Mouse (Mus musculus) hindbrain, embryonic 10.5 days (tissue): ENCODE measurements around the gene Bpifb5. TPM values are rescaled to one million over a fixed set of nuclear protein-coding genes. Genes with fewer than 3 reads are reported as not detected.
"Not testable (repeated sequence)": the region's sequence is repeated elsewhere in the genome, so short reads cannot be mapped to it uniquely, and the experiment has no call there.

Experiments
- DNase-seq: peaks from one replicate; pipeline ENCODE4 v3.0.0-alpha.2; 2017; ENCODE audit warnings: low spot score
- H3K27ac ChIP-seq: fragments of 300-500 bp; sonication (generic); 2 replicates; pipeline ENCODE4 v1.5.1; 2016; ENCODE audit warnings: mild to moderate bottlenecking, moderate library complexity
- H3K27me3 ChIP-seq: fragments of 300-500 bp; sonication (generic); 2 replicates; pipeline ENCODE4 v1.6.1; 2016; ENCODE audit warnings: mild to moderate bottlenecking; ENCODE audit not compliant: poor library complexity, insufficient read depth, severe bottlenecking
- H3K36me3 ChIP-seq: fragments of 300-500 bp; sonication (generic); 2 replicates; pipeline ENCODE4 v1.6.1; 2016; ENCODE audit warnings: mild to moderate bottlenecking, moderate library complexity
- H3K4me1 ChIP-seq: fragments of 300-500 bp; sonication (generic); replicated peaks from 2 replicates; pipeline ENCODE4 v1.6.1; 2016; ENCODE audit warnings: mild to moderate bottlenecking
- H3K4me3 ChIP-seq: fragments of 300-500 bp; sonication (generic); 2 replicates; pipeline ENCODE4 v1.5.1; 2016; ENCODE audit warnings: mild to moderate bottlenecking, moderate library complexity
- H3K9me3 ChIP-seq: fragments of 300-500 bp; sonication (generic); 2 replicates; pipeline ENCODE4 v1.6.1; 2016; ENCODE audit warnings: mild to moderate bottlenecking, moderate library complexity
- WGBS: fragments of 180-500 bp; shearing (Covaris S2); methylation state at CpG from one replicate; pipeline ENCODE4 v1.1.7; 2016; 5-methylcytosine and 5-hydroxymethylcytosine counted together
- polyA plus RNA-seq: library from polyadenylated mRNA; unstranded; fragments of >200 nt; fragmentation: Nextera tagmentation; extraction: Ambion mirVana; gene quantifications from 2 replicates; pipeline ENCODE4 v1.2.1, GENCODE M21; 2016

The Bpifb5 gene
- polyA plus RNA-seq, 1 experiment from 2014 or later, result 0.30 TPM

GRCm38 (mm10) chr2:154255254-154255653 is 31.7 kb downstream of the Bpifb5 start:
- DNase-seq, H3K36me3 ChIP-seq, H3K9me3 ChIP-seq, H3K4me3 ChIP-seq, H3K4me1 ChIP-seq, H3K27me3 ChIP-seq, H3K27ac ChIP-seq: not testable (repeated sequence)
- 92% methylated on average over 2 of the region's 4 CpGs for WGBS

DNA sequence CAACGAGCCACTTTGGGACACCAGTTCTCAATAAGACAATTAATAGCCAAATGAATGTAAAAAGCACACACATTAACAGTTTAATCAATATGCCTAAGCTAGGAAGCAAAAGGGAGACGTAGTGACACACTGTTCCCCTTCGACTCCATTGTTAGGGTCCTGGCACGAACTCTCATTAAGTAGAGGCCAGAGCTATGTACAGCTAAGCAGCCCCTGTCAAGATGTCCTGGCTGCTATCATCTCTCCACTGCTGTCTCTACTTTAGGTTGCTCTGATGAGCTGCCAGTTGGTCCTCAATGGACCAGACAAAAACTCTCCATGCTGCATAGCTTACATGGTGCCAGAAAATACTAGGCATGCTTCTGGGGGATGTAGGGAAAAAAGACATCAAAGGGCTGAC is 32.2 kb downstream of the Bpifb5 start:
- Histone ChIP-seq H3K36me3 (no peaks in the 10 kb centered on the region), H3K27ac (no peak overlapping the region), H3K4me3 (no peak overlapping the region), H3K4me1 (no peaks in the 10 kb centered on the region), H3K9me3 (no peaks in the 10 kb centered on the region), H3K27me3 (no peaks in the 10 kb centered on the region)
- no peak for DNase-seq
- WGBS, result 90% methylated on average over 4 of the region's 4 CpGs

GRCm38 (mm10) chr2:154257554-154257953 is 34.0 kb downstream of the Bpifb5 start, which contains the start of gene Bpifb9a:
TSS of gene Bpifb9a (plus strand) at chr2:154257854.
- not testable (repeated sequence) for H3K27ac ChIP-seq, H3K4me1 ChIP-seq, H3K27me3 ChIP-seq, DNase-seq, H3K9me3 ChIP-seq, H3K4me3 ChIP-seq, H3K36me3 ChIP-seq
- WGBS, result 86% methylated on average over 5 of the region's 5 CpGs

GRCm38 (mm10) chr2:154264397-154264796 is 40.9 kb downstream of the Bpifb5 start:
- H3K4me3 ChIP-seq, H3K27me3 ChIP-seq, H3K9me3 ChIP-seq, H3K4me1 ChIP-seq, H3K36me3 ChIP-seq, H3K27ac ChIP-seq, DNase-seq: not testable (repeated sequence)
- WGBS, result 84% methylated on average over 3 of the region's 3 CpGs

Other genes starting within 250 kb of the Bpifb5 start
- gene Bpifa6, start 248.8 kb upstream of the Bpifb5 start, polyA plus RNA-seq, result not detected in 2 replicates
- not detected in 2 replicates for gene Bpifa2, start 215.5 kb upstream of the Bpifb5 start, polyA plus RNA-seq
- not detected in 2 replicates for gene Bpifa3, start 93.4 kb upstream of the Bpifb5 start, polyA plus RNA-seq
- gene Bpifa1, start 80.9 kb upstream of the Bpifb5 start, polyA plus RNA-seq, result 0.18 TPM in 1 of 2 replicates, not detected in the other
- not detected in 2 replicates for gene Bpifa5, start 61.1 kb upstream of the Bpifb5 start, polyA plus RNA-seq
- not detected in 2 replicates for gene Bpifb1, start 32.9 kb upstream of the Bpifb5 start, polyA plus RNA-seq
- not detected in 2 replicates for gene Bpifb9a, start 34.1 kb downstream of the Bpifb5 start, polyA plus RNA-seq
- not detected in 2 replicates for gene Bpifb9b, start 83.5 kb downstream of the Bpifb5 start, polyA plus RNA-seq
- gene Cdk5rap1, start 149.3 kb downstream of the Bpifb5 start, polyA plus RNA-seq, result 13.9 and 16.0 TPM in 2 replicates
- gene Snta1, start 184.4 kb downstream of the Bpifb5 start, polyA plus RNA-seq, result 5.3 and 7.9 TPM in 2 replicates
- gene Cbfa2t2, start 212.7 kb downstream of the Bpifb5 start, polyA plus RNA-seq, result 79.1 and 84.9 TPM in 2 replicates